Mouse (Mus musculus): Measurements from ENCODE around the gene Slc39a11. TPM values are rescaled to one million over a fixed set of nuclear protein-coding genes. Genes with fewer than 3 reads are reported as not detected.

The Slc39a11 gene
- polyA plus RNA-seq, 1 experiment: 14.7 TPM

DNA sequence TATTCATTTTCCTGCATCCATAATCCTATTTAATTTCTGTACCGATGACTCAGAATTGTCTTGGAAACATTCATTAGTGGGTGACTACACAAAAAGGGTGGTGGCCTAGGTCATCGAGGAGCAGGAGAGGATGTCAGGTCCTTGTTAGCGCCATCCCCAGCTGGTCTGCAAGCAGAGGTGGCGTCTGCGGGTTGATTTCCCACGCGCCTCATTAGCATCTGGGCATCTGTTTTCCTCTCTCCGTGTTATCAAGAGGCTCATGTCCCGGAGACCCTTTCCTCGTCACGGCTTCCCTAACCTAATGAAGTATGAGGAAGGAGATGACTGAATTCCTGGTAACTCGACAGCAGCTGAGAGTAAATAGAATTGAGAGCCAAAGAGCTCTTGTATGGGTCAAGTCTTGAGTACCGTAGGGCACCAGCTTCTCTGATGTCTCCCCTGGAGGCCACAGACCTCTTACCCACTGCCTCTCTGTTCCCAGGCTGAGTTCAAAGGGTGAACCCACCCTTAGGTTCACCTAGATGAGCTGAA is 319.8 kb downstream of the Slc39a11 start:
- no peak overlapping the region for H3K27ac ChIP-seq (ENCODE audit: control insufficient read depth, insufficient read depth, low read depth, low read length, poor library complexity)
- 85% methylated on average over 13 of the region's 13 CpGs for WGBS
- no peak for TF ChIP-seq POLR2A (IDR thresholded peaks at IDR 0.05; ENCODE audit: borderline replicate concordance, control insufficient read depth, low read depth, low read length)
- TF ChIP-seq CTCF (IDR thresholded peaks at IDR 0.05; ENCODE audit: control insufficient read depth, insufficient read depth, low read length): no peak
- no peak overlapping the region for H3K4me3 ChIP-seq (replicated peaks; ENCODE audit: control insufficient read depth, low read depth, low read length)
- H3K4me1 ChIP-seq (ENCODE audit: control insufficient read depth, insufficient read depth, low read length): no peaks in the 10 kb centered on the region

DNA sequence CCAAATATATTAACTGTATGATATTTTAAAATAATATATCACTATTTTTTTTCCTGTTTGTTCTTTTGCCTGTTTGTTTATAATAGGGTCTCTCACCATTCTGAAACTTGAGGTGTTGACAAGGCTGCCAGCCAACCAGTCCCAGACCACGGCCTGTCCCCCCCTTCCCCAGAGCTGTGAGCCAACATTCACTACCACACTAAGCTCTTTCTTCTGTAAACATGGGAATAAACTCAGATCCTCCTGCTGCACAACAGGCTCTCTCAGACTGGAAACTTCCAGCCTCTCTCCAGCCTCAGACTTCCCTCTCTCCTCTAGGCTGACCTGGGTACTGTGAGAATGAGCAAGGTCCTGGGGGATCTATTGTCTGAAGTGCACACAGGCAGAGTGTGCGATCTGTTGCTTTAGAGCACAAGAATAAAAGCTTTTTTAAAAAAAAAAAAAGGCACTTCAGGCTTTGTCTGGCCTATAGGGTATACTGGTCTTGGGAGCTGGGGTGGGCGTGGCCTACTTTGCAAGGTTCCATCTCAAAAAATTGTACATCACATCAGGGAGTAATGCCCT is 322.3 kb downstream of the Slc39a11 start:
- H3K27ac ChIP-seq (ENCODE audit: control insufficient read depth, insufficient read depth, low read depth, low read length, poor library complexity): no peak overlapping the region
- 75% methylated on average over 3 of the region's 3 CpGs for WGBS
- H3K4me1 ChIP-seq (ENCODE audit: control insufficient read depth, insufficient read depth, low read length): no peaks in the 10 kb centered on the region
- TF ChIP-seq CTCF (IDR thresholded peaks at IDR 0.05; ENCODE audit: control insufficient read depth, insufficient read depth, low read length) (no peak), POLR2A (IDR thresholded peaks at IDR 0.05; ENCODE audit: borderline replicate concordance, control insufficient read depth, low read depth, low read length) (no peak)
- H3K4me3 ChIP-seq (replicated peaks; ENCODE audit: control insufficient read depth, low read depth, low read length): no peak overlapping the region

DNA sequence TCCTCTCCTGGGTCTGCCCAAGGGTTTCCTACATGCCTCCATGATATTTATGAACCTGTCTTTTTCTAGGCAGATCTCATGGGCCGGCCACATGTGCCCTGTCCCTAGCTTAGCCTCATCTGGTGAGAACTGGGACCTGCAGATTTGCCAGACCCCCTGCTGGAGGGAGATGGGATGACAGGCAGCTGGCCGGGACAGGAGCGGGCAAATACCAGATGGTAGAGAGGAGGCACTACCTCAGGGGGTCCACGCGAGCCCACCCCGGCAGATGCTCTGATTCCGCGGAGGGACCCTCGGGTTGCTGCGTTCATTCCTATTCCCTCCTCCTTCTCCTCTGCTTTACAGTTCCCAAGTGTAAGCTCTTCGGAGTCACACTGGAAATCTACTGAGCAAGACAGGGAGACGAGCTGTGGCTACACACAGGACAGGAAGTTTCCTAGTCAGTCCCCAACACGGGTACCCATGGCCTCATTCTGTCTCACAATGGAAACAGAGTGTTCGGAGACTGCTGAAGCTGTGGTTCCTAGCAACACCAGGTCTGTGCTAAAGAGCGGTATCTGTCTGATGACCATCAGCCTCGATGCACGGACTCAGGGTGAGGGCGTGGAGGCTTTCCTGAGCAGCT is 323.4 kb downstream of the Slc39a11 start:
- WGBS: 45% methylated on average over 18 of the region's 18 CpGs
- TF ChIP-seq CTCF (IDR thresholded peaks at IDR 0.05; ENCODE audit: control insufficient read depth, insufficient read depth, low read length) (peak; percentile 57; the same call in 1 of the 2 replicates), POLR2A (IDR thresholded peaks at IDR 0.05; ENCODE audit: borderline replicate concordance, control insufficient read depth, low read depth, low read length) (no peak)
- Histone ChIP-seq H3K4me1 (ENCODE audit: control insufficient read depth, insufficient read depth, low read length) (no peaks in the 10 kb centered on the region), H3K27ac (ENCODE audit: control insufficient read depth, insufficient read depth, low read depth, low read length, poor library complexity) (no peak overlapping the region), H3K4me3 (replicated peaks; ENCODE audit: control insufficient read depth, low read depth, low read length) (no peak overlapping the region)

DNA sequence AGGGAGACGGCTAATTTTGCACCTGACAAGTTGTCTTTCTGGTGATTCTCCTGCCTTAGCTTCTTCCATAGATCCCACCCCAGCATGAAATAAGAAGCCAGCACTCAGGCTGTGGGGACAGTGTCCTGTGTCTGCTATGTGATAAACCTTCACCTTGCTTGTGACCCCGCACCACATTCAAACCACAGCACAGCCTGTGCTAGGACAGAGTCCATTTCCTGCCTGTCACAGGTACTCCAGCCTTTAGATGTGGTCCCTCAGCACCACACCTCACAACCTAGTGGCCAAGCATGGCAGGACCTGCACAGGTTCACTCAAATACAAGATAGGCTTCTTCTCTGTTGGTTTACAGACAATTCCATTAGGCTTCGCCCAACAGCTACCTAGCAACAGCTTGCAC is 328.3 kb downstream of the Slc39a11 start:
- WGBS: 82% methylated on average over 3 of the region's 3 CpGs
- Histone ChIP-seq H3K4me3 (replicated peaks; ENCODE audit: control insufficient read depth, low read depth, low read length) (no peak overlapping the region), H3K27ac (ENCODE audit: control insufficient read depth, insufficient read depth, low read depth, low read length, poor library complexity) (no peak overlapping the region), H3K4me1 (ENCODE audit: control insufficient read depth, insufficient read depth, low read length) (no peaks in the 10 kb centered on the region)
- no peak for TF ChIP-seq POLR2A (IDR thresholded peaks at IDR 0.05; ENCODE audit: borderline replicate concordance, control insufficient read depth, low read depth, low read length)
- no peak for TF ChIP-seq CTCF (IDR thresholded peaks at IDR 0.05; ENCODE audit: control insufficient read depth, insufficient read depth, low read length)

DNA sequence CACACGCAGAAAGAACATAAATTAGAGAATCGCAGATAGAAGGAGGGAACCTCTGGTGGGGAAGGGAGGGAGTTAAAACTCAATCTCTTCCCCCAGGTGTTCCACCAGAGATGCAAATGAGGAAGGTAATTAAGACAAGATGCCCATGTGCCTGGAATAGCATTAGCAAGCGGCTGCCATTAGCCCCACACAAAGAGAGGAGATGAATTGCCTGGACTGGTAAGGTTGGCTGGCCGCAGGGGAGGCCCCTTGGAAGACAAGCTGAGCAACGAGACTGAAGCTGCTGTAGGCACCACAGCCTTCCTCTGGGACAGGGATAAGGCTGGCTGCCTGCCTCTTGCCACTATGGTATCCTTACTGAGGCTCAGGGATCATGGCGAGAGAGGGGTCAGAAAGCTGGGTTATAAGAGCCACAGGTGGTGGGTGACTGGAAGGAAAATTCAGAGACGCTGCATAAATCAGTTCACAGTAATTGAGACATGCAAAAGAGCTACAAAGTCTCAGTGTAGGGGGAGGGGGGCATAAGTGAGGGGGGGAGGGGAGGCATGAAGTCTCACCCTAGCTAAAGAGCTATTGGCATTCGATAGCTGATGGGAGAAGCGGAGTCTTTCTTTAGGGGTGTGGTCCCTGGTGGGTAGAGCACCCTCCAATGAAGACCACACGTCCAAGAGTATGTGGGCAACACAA is 340.5 kb downstream of the Slc39a11 start:
- 85% methylated on average over 10 of the region's 10 CpGs for WGBS

DNA sequence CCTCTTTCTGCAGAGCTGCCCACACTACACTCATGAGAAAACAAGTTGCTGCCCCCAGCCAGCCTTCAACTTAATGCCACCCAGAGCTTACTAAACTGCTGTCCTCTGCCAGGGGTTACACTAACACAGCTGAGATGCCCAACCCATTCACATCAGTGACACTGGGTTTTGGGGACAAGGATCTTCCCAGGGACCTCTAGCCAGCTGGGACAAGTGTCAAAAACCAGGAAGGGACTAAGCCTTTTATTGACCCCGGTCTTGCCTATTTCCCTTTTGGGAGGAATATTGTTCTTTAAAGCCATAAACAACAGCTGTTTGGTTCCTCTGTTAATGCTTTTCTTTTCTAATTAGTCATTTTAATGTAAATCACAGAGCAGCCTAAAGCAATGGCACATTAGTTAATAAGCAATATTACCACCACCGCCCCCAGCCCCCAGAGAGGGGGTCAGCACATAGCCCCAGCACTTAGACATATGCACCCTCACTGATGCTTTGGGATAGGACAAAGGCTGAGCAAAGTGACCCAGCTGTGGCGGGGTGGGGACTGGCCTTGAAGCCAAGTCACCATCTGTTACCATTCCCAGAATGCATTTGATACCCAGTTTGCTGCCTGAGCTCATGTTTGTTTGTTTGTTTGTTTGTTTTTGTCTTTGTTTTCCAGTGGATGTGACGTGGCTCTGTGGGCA is 341.5 kb downstream of the Slc39a11 start:
- Histone ChIP-seq H3K4me3 (replicated peaks; ENCODE audit: control insufficient read depth, low read depth, low read length) (no peak overlapping the region), H3K4me1 (ENCODE audit: control insufficient read depth, insufficient read depth, low read length) (no peaks in the 10 kb centered on the region), H3K27ac (ENCODE audit: control insufficient read depth, insufficient read depth, low read depth, low read length, poor library complexity) (no peak overlapping the region)
- TF ChIP-seq POLR2A (IDR thresholded peaks at IDR 0.05; ENCODE audit: borderline replicate concordance, control insufficient read depth, low read depth, low read length) (no peak), CTCF (IDR thresholded peaks at IDR 0.05; ENCODE audit: control insufficient read depth, insufficient read depth, low read length) (no peak)
- 74% methylated on average over 4 of the region's 4 CpGs for WGBS

More for the DNA sequence above, 340.5 kb downstream of the Slc39a11 start:
- no peaks in the 10 kb centered on the region for H3K4me1 ChIP-seq (ENCODE audit: control insufficient read depth, insufficient read depth, low read length)
- no peak for TF ChIP-seq POLR2A (IDR thresholded peaks at IDR 0.05; ENCODE audit: borderline replicate concordance, control insufficient read depth, low read depth, low read length)
- TF ChIP-seq CTCF (IDR thresholded peaks at IDR 0.05; ENCODE audit: control insufficient read depth, insufficient read depth, low read length): no peak
- H3K4me3 ChIP-seq (replicated peaks; ENCODE audit: control insufficient read depth, low read depth, low read length): no peak overlapping the region
- no peak overlapping the region for H3K27ac ChIP-seq (ENCODE audit: control insufficient read depth, insufficient read depth, low read depth, low read length, poor library complexity)

DNA sequence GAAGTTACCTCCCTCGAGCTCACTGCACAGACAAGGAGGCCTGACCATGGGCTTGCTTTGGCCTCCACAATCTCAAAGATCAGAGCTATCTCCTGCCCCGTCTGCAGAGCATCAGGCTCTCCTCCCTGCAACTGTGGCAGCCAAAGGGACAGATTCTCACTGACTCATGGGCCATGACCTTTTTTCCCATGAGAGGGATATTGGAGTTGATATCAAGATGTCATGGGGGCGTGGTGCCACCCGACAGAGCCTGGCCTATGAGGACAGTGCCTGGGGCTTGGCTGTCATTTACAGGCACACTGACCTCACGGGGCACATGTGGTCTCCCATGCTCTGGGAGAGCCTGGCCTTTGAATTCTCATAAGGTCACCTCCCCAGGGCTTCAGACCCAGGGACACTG is 346.7 kb downstream of the Slc39a11 start:
- WGBS: 79% methylated on average over 5 of the region's 5 CpGs

DNA sequence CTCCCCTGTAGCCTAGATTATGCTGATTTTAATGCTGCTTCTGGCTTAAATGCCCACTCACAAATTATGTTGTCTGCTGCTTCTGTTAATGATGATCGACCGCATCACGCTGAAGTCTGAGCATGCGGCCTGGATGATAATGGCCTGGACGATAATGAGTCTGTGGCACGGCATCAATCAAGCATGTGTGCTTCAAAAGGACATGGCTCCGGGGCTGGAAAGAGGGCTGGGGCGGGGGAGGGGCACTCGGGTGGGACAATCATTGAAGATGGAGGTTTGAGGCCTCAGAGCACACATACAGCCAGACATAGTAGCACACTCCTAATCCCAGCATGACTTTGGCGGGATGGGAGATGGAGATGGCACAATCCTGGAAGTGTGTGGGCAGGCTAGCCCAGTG is 350.4 kb downstream of the Slc39a11 start:
- WGBS: 88% methylated on average over 10 of the region's 10 CpGs
- Histone ChIP-seq H3K4me3 (replicated peaks; ENCODE audit: control insufficient read depth, low read depth, low read length) (no peak overlapping the region), H3K4me1 (ENCODE audit: control insufficient read depth, insufficient read depth, low read length) (no peaks in the 10 kb centered on the region), H3K27ac (ENCODE audit: control insufficient read depth, insufficient read depth, low read depth, low read length, poor library complexity) (no peak overlapping the region)
- TF ChIP-seq POLR2A (IDR thresholded peaks at IDR 0.05; ENCODE audit: borderline replicate concordance, control insufficient read depth, low read depth, low read length) (no peak), CTCF (IDR thresholded peaks at IDR 0.05; ENCODE audit: control insufficient read depth, insufficient read depth, low read length) (no peak)

More for the DNA sequence above, 346.7 kb downstream of the Slc39a11 start:
- no peaks in the 10 kb centered on the region for H3K4me1 ChIP-seq (ENCODE audit: control insufficient read depth, insufficient read depth, low read length)
- TF ChIP-seq CTCF (IDR thresholded peaks at IDR 0.05; ENCODE audit: control insufficient read depth, insufficient read depth, low read length): no peak
- TF ChIP-seq POLR2A (IDR thresholded peaks at IDR 0.05; ENCODE audit: borderline replicate concordance, control insufficient read depth, low read depth, low read length): no peak
- no peak overlapping the region for H3K27ac ChIP-seq (ENCODE audit: control insufficient read depth, insufficient read depth, low read depth, low read length, poor library complexity)
- H3K4me3 ChIP-seq (replicated peaks; ENCODE audit: control insufficient read depth, low read depth, low read length): no peak overlapping the region
